Mouse (Mus musculus) CH12.LX (cell line): ENCODE measurements around the gene Zfp286. TPM values are rescaled to one million over a fixed set of nuclear protein-coding genes. Genes with fewer than 3 reads are reported as not detected.

Experiments
- DNase-seq: peaks from one replicate; pipeline ENCODE4 v3.0.0-alpha.2; 2013; ENCODE audit errors: extremely low read depth
- H3K27ac ChIP-seq: 2 replicates; pipeline ENCODE4 v1.5.1; 2012; ENCODE audit warnings: low read depth, mild to moderate bottlenecking, control low read depth, moderate library complexity; ENCODE audit not compliant: insufficient read depth
- H3K27me3 ChIP-seq: replicated peaks from 2 replicates; pipeline ENCODE3; 2012; ENCODE audit warnings: inconsistent platforms
- H3K36me3 ChIP-seq, 2 experiments: replicated peaks in 1 of 2; 2 replicates each; pipeline versions ENCODE3 to v1.6.1; 2012; ENCODE audit warnings: inconsistent platforms in 1 of 2, low read length in 1 of 2, mild to moderate bottlenecking in 1 of 2, mixed read lengths in 1 of 2, moderate library complexity in 1 of 2; ENCODE audit not compliant: control insufficient read depth in 1 of 2, insufficient read depth in 1 of 2
- H3K4me1 ChIP-seq, 2 experiments: 2 replicates each; pipeline ENCODE4 v1.6.1; 2012; ENCODE audit warnings: inconsistent platforms in 1 of 2, moderate library complexity in 1 of 2; ENCODE audit not compliant: insufficient read depth in 2 of 2, control insufficient read depth in 1 of 2
- H3K4me2 ChIP-seq: 2 replicates; pipeline ENCODE4 v1.6.1; 2012; ENCODE audit warnings: low read depth, mild to moderate bottlenecking, control low read depth; ENCODE audit not compliant: poor library complexity, insufficient read depth, severe bottlenecking
- H3K4me3 ChIP-seq, 3 experiments: fragments of 150-350 bp in 1 of 3; sonication (generic) in 1 of 3; replicated peaks in 1 of 3; 2 replicates each; pipeline versions ENCODE3 to v1.5.1; 2011 to 2012; ENCODE audit warnings: low read depth in 2 of 3, low read length in 2 of 3, mild to moderate bottlenecking in 2 of 3, moderate library complexity in 2 of 3, control low read depth in 1 of 3, improper control_type of control experiment in 1 of 3, inconsistent platforms in 1 of 3, mixed read lengths in 1 of 3; ENCODE audit not compliant: poor library complexity in 1 of 3
- H3K79me2 ChIP-seq: replicated peaks from 2 replicates; pipeline ENCODE4 v1.6.1; 2012; ENCODE audit warnings: mild to moderate bottlenecking, moderate library complexity; ENCODE audit not compliant: control insufficient read depth, poor library complexity, insufficient read depth, severe bottlenecking; ENCODE audit errors: extremely low read depth
- H3K9ac ChIP-seq: 2 replicates; pipeline ENCODE4 v1.6.1; 2012; ENCODE audit warnings: low read depth, mild to moderate bottlenecking, control low read depth, moderate library complexity; ENCODE audit not compliant: insufficient read depth
- H3K9me3 ChIP-seq: replicated peaks from 2 replicates; pipeline ENCODE3; 2012; ENCODE audit warnings: low read length, inconsistent platforms, mixed read lengths
- BHLHE40 ChIP-seq: IDR thresholded peaks from 2 replicates; pipeline ENCODE4 v1.6.1; 2011; ENCODE audit warnings: mild to moderate bottlenecking, low read depth, low read length, improper control_type of control experiment
- CHD1 ChIP-seq: IDR thresholded peaks from 2 replicates; pipeline ENCODE4 v1.6.1; 2012; ENCODE audit warnings: low read depth, low read length, improper control_type of control experiment, inconsistent platforms
- CHD2 ChIP-seq: IDR thresholded peaks from 2 replicates; pipeline ENCODE4 v1.6.1; 2011; ENCODE audit warnings: low read length, improper control_type of control experiment
- CTCF ChIP-seq, 2 experiments: IDR thresholded peaks in 1 of 2; conservative IDR thresholded peaks in 1 of 2; 2 replicates each; pipeline ENCODE4 v1.5.1; 2011 to 2012; ENCODE audit warnings: low read depth in 2 of 2, low read length in 2 of 2, improper control_type of control experiment in 1 of 2, inconsistent platforms in 1 of 2, mild to moderate bottlenecking in 1 of 2, moderate library complexity in 1 of 2
- E2F4 ChIP-seq: IDR thresholded peaks from 2 replicates; pipeline ENCODE4 v1.6.1; 2011; ENCODE audit warnings: low read depth, low read length, improper control_type of control experiment; ENCODE audit not compliant: insufficient replicate concordance
- EP300 ChIP-seq: IDR thresholded peaks from 2 replicates; pipeline ENCODE4 v1.6.1; 2011; ENCODE audit warnings: low read length, improper control_type of control experiment
- HCFC1 ChIP-seq: IDR thresholded peaks from 2 replicates; pipeline ENCODE4 v1.6.1; 2012; ENCODE audit warnings: low read depth, mild to moderate bottlenecking, inconsistent platforms, low read length, improper control_type of control experiment
- IRF4 ChIP-seq: IDR thresholded peaks from 2 replicates; pipeline ENCODE4 v1.6.1; 2014; ENCODE audit warnings: low read depth, mild to moderate bottlenecking, inconsistent platforms, low read length, improper control_type of control experiment
- JUND ChIP-seq: conservative IDR thresholded peaks from 2 replicates; pipeline ENCODE4 v1.6.1; 2011; ENCODE audit warnings: low read depth, low read length, improper control_type of control experiment
- MAX ChIP-seq: IDR thresholded peaks from 2 replicates; pipeline ENCODE4 v1.6.1; 2011; ENCODE audit warnings: low read length, improper control_type of control experiment
- NELFE ChIP-seq: IDR thresholded peaks from 2 replicates; pipeline ENCODE4 v1.6.1; 2011; ENCODE audit warnings: low read depth, low read length, improper control_type of control experiment
- POLR2A ChIP-seq: IDR thresholded peaks from 2 replicates; pipeline ENCODE4 v1.6.1; 2011; ENCODE audit warnings: low read depth, mild to moderate bottlenecking, improper control_type of control experiment, low read length
- SIN3A ChIP-seq: IDR thresholded peaks from 2 replicates; pipeline ENCODE4 v1.6.1; 2012; ENCODE audit warnings: low read length, improper control_type of control experiment, inconsistent platforms
- TCF12 ChIP-seq: IDR thresholded peaks from 2 replicates; pipeline ENCODE4 v1.6.1; 2014; ENCODE audit warnings: low read depth, mild to moderate bottlenecking, inconsistent platforms, low read length, improper control_type of control experiment
- UBTF ChIP-seq: IDR thresholded peaks from 2 replicates; pipeline ENCODE4 v1.6.1; 2012; ENCODE audit warnings: low read depth, mild to moderate bottlenecking, inconsistent platforms, low read length, improper control_type of control experiment, moderate library complexity
- USF1 ChIP-seq: IDR thresholded peaks from 2 replicates; pipeline ENCODE4 v1.6.1; 2014; ENCODE audit warnings: low read depth, mild to moderate bottlenecking, inconsistent platforms, low read length, improper control_type of control experiment
- USF2 ChIP-seq: conservative IDR thresholded peaks from 2 replicates; pipeline ENCODE4 v1.6.1; 2011; ENCODE audit warnings: low read depth, low read length, improper control_type of control experiment
- ZC3H11A ChIP-seq: IDR thresholded peaks from 2 replicates; pipeline ENCODE4 v1.6.1; 2012; ENCODE audit warnings: low read depth, mild to moderate bottlenecking, inconsistent platforms, low read length, improper control_type of control experiment
- ZKSCAN1 ChIP-seq: IDR thresholded peaks from 2 replicates; pipeline ENCODE4 v1.6.1; 2012; ENCODE audit warnings: low read depth, inconsistent platforms, low read length, improper control_type of control experiment, borderline replicate concordance
- dilution Hi-C: fragments of 300-500 bp; cut with MboI; formaldehyde crosslinking; loops from 2 replicates; pipeline ENCODE4 v1.14.3; 2020; ENCODE audit warnings: low sequenced_read_pairs; ENCODE audit not compliant: extremely low pct_unique_long_range_greater_than_20kb, extremely low pct_ligation_motif_present
- in situ Hi-C: fragments of 300-500 bp; cut with MboI; formaldehyde crosslinking; loops from 3 replicates; pipeline ENCODE4 v1.14.3; 2019; ENCODE audit warnings: low sequenced_read_pairs, low pct_ligation_motif_present, low pct_unique_long_range_greater_than_20kb, mixed read lengths
- polyA plus RNA-seq: library from polyadenylated mRNA; unstranded; fragments of >175 nt; gene quantifications from 2 replicates; pipeline ENCODE4 v1.2.1, GENCODE M21; 2012; ENCODE audit warnings: low read depth; ENCODE audit not compliant: insufficient read length
- total RNA-seq, 2 experiments: library from RNA; depleted of rRNA; stranded (reverse); fragments of 300-350 nt in 1 of 2; fragments of >200 nt in 1 of 2; gene quantifications; 2 replicates each; pipeline ENCODE4 v1.2.3; 2012 to 2014

Gene Zfp286
- total and polyA plus RNA-seq, 3 experiments: not detected

DNA sequence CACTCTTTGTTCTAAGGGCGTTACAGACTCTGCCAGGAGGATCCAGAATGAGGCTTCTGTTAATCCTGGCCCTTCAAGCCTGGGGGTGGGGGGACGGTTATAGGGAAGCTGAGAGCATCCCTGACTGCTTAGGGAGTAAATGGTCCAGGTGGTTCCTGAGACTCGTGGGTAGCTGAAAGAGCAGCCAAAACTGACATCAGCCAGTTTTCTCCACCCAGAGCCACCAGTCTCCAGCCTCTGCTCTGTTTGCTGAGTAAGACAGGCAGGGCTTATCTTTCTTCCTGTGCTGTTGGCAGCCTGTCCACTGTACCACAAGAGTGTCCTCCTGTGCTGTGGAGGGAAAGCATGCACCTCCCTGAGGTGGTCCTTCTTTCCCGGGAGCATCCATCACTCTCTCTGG lies 25.4 kb upstream of the Zfp286 start:
- Histone ChIP-seq H3K36me3 (no peaks in the 10 kb centered on the region), H3K9ac (no peak overlapping the region), H3K79me2 (no peaks in the 10 kb centered on the region), H3K9me3 (no peaks in the 10 kb centered on the region), H3K27me3 (peaks cover 5% of the 10 kb centered on the region), H3K4me1 (peaks cover 0 to 10% of the 10 kb centered on the region in 2 experiments; a peak in 2 of 4 replicates), H3K4me3 (no peak overlapping the region), H3K27ac (no peak overlapping the region), H3K4me2 (no peak overlapping the region)
- dilution Hi-C loops (no loop called here), in situ Hi-C loops (no loop called here)
- TF ChIP-seq CHD2 (no peak), UBTF (no peak), BHLHE40 (no peak), HCFC1 (no peak), CTCF (conservative IDR thresholded peaks at IDR 0.05 in 1 of 2, IDR thresholded peaks at IDR 0.05 in 1 of 2; ENCODE audit: low read depth in 2 of 2, low read length in 2 of 2) (no peak), EP300 (no peak), IRF4 (no peak), USF2 (no peak), POLR2A (no peak), MAX (no peak), TCF12 (no peak), CHD1 (no peak), NELFE (no peak), JUND (no peak), SIN3A (no peak)
- no peak for DNase-seq

DNA sequence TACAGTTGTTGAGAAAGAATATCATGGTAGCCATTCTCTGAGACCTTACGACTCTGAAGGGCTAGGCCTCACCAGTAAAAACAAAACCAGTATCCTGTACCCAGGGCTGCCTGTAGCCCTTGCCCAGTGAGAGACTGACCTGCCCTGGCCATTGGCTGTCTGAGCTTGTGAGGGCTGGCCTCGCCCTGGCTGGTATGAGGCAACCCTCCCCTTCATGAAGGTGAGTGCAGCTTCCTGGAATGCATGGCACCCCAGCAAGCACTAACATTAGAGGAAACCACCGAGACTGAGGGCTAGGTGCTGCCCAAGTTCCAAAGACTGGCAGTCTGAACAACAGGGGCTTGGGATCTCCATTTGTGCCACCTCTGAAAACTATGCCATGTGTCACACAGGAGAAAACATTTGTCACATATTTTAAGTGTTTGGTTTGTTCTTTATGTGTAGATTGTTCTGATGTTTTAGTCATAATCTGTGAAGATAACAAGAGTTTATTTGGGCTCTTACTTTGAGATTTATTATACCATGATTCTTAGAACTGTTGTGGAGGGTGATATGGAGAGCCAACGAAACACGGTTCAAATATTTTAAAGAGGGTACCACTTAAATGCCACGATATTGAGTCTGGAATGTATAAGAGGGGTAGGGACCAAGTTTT lies 24.8 kb upstream of the Zfp286 start:
- in situ Hi-C loops (no loop called here), dilution Hi-C loops (no loop called here)
- Histone ChIP-seq H3K4me1 (peaks cover 0 to 10% of the 10 kb centered on the region in 2 experiments; a peak in 2 of 4 replicates), H3K27ac (no peak overlapping the region), H3K4me3 (no peak overlapping the region), H3K9me3 (no peaks in the 10 kb centered on the region), H3K36me3 (no peaks in the 10 kb centered on the region), H3K79me2 (no peaks in the 10 kb centered on the region), H3K9ac (no peak overlapping the region), H3K4me2 (no peak overlapping the region), H3K27me3 (peaks cover 5% of the 10 kb centered on the region)
- no peak for DNase-seq
- TF ChIP-seq ZKSCAN1 (no peak), E2F4 (no peak), ZC3H11A (no peak), UBTF (no peak), POLR2A (no peak), USF1 (no peak)
